Mouse (Mus musculus): ENCODE measurements around the gene Slc12a7. TPM values are rescaled to one million over a fixed set of nuclear protein-coding genes. Genes with fewer than 3 reads are reported as not detected.

Slc12a7 gene
- polyA plus RNA-seq, 1 experiment from 2014 or later, result 47.8 TPM

DNA sequence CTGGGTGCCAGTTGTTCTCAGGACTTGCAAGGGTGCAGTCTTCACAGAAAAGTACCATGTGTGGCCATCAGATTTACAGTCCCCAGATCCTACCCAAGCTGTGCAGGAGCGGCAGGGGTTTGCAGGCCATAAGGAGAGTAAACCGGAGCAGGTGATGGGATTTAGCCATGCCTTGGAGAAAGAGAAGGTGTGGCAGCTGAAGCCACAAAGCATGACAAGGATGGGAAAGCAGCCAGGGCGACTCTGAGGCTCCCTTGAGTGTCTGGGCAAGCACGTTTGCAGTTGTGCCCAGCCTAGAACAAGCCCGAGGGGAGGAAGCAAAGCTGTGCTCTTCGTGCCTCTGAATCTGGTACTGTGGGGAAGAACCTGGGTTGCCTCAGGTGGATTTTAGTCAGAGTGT, 17.5 kb downstream of the Slc12a7 start:
- H3K36me3 ChIP-seq, result no peaks in the 10 kb centered on the region
- H3K27ac ChIP-seq (replicated peaks), result no peak overlapping the region
- H3K27me3 ChIP-seq (ENCODE audit: low read depth, poor library complexity, severe bottlenecking), result peaks cover 14% of the 10 kb centered on the region; the same call in 1 of the 2 replicates
- H3K9me3 ChIP-seq (replicated peaks), result no peaks in the 10 kb centered on the region
- H3K4me3 ChIP-seq, result no peak overlapping the region
- DNase-seq (ENCODE audit: low spot score), result no peak
- 67% methylated on average over 6 of the region's 6 CpGs for WGBS
- peaks cover 24% of the 10 kb centered on the region for H3K4me1 ChIP-seq

DNA sequence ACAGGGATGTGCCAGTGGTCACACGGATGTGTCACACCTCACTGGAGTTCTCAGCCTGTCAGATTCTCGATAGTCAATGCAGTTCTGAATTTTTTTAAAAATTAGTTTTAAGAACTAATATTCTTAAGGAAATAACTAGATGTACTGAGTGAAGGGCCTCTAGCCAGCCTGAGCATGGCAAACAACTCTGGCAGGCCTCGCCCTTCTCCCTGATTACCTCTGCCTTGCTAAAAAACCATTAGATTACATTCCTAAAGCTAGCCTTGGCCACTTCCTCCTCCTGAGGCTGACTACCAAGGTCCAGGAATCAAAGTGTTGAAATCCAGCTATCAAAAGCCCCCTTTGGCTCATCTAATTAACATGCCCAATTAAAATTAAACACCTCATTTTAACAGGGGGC, 18.4 kb downstream of the Slc12a7 start:
- Histone ChIP-seq H3K4me3 (no peak overlapping the region), H3K27me3 (ENCODE audit: low read depth, poor library complexity, severe bottlenecking) (peaks cover 14% of the 10 kb centered on the region; the same call in 1 of the 2 replicates), H3K36me3 (no peaks in the 10 kb centered on the region), H3K4me1 (peaks cover 22% of the 10 kb centered on the region), H3K9me3 (replicated peaks) (no peaks in the 10 kb centered on the region), H3K27ac (replicated peaks) (no peak overlapping the region)
- 88% methylated on average over 3 of the region's 3 CpGs for WGBS
- no peak for DNase-seq (ENCODE audit: low spot score)

DNA sequence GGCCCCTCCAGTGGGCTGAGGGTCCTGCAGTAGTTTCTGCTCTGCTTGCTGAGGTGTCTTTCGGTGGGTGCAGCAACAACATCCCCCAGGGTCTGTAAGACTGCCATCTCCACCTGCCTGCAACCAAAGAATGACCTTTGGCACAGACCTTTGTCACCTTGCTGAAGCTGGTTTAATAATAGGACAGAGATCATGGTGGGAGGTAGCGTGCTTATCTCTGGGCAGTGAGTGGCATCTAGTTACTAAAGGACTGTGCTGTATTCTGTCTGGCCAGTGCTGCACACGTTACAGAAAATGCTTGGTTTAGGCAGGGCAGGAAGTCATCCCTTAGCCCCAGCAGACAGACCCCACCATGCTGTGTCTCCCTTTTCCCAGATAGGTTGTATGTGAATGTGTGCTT, 22.9 kb downstream of the Slc12a7 start:
- H3K27me3 ChIP-seq (ENCODE audit: low read depth, poor library complexity, severe bottlenecking), result no peaks in the 10 kb centered on the region
- WGBS, result 72% methylated on average over 3 of the region's 3 CpGs
- no peaks in the 10 kb centered on the region for H3K36me3 ChIP-seq
- H3K27ac ChIP-seq (replicated peaks), result no peak overlapping the region
- no peak for DNase-seq (ENCODE audit: low spot score)
- no peak overlapping the region for H3K4me3 ChIP-seq
- H3K9me3 ChIP-seq (replicated peaks), result no peaks in the 10 kb centered on the region
- no peaks in the 10 kb centered on the region for H3K4me1 ChIP-seq

DNA sequence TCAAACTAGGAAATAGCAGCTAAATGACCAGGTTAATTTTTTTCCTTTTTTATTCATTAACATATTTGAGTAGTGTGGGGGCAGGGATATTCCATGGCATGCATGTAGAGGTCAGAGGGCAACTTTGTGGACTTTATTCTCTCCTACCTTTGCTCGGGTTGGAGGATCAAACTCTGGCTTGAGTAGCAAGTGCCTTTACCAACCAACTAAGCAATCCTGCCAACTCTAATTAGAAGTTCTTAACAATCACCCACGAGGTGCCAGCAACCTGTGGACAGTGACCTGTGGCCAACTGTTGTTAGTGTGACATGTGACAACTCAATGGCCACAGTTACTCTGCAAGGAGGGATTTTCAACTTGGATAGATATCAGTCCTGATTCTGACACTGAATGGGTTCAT, 24.0 kb downstream of the Slc12a7 start:
- H3K27me3 ChIP-seq (ENCODE audit: low read depth, poor library complexity, severe bottlenecking), result no peaks in the 10 kb centered on the region
- no peaks in the 10 kb centered on the region for H3K4me1 ChIP-seq
- no peak overlapping the region for H3K4me3 ChIP-seq
- H3K27ac ChIP-seq (replicated peaks), result no peak overlapping the region
- no peak for DNase-seq (ENCODE audit: low spot score)
- no peaks in the 10 kb centered on the region for H3K9me3 ChIP-seq (replicated peaks)
- WGBS, result 64% methylated on average over 2 of the region's 2 CpGs
- H3K36me3 ChIP-seq, result no peaks in the 10 kb centered on the region

DNA sequence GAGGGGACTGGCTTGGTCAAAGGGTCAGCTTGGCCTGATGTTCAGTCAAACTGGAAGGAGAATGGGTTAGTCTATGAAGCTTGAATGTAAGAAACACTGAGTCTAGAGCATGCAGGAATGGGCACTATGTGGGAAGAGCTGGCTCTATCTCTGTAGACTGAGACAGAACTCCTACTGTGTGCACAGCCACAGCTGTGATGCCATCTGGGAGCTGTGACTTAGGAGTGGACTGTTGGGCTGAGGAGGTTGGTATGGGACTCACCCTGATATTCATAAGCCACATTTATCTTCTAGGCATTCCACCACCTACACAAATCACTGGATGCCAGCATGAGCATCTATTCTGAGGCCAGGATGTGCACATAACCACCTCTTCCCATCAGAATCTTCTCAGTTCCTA, 24.5 kb downstream of the Slc12a7 start:
- Histone ChIP-seq H3K27ac (replicated peaks) (no peak overlapping the region), H3K27me3 (ENCODE audit: low read depth, poor library complexity, severe bottlenecking) (peaks cover 4% of the 10 kb centered on the region; the same call in 1 of the 2 replicates), H3K4me1 (no peaks in the 10 kb centered on the region), H3K36me3 (no peaks in the 10 kb centered on the region), H3K4me3 (no peak overlapping the region), H3K9me3 (replicated peaks) (no peaks in the 10 kb centered on the region)
- DNase-seq (ENCODE audit: low spot score), result no peak

DNA sequence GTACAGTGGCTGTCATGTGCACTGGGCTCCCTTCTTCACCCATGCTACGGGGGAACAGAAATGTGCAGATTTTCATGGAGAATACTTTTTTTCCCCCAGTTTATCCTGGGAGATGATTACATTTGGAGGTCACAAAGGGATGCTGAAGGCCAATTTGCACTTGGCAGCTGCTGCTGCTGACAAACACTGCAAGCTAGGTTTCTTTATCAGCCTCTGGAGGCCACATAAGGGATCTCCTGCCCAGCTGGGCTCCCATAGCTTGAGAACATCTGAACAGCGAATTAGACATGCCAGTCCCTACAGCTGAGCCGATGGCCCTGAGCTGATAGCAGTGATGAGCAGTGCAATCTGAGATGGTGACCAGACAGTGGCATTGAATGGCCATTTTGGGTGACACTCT, 26.7 kb downstream of the Slc12a7 start:
- no peaks in the 10 kb centered on the region for H3K36me3 ChIP-seq
- H3K27me3 ChIP-seq (ENCODE audit: low read depth, poor library complexity, severe bottlenecking), result peaks cover 13% of the 10 kb centered on the region; the same call in 1 of the 2 replicates
- H3K27ac ChIP-seq (replicated peaks), result no peak overlapping the region
- H3K4me1 ChIP-seq, result peaks cover 18% of the 10 kb centered on the region
- no peak for DNase-seq (ENCODE audit: low spot score)
- H3K4me3 ChIP-seq, result no peak overlapping the region
- 85% methylated on average over 3 of the region's 3 CpGs for WGBS
- H3K9me3 ChIP-seq (replicated peaks), result no peaks in the 10 kb centered on the region

DNA sequence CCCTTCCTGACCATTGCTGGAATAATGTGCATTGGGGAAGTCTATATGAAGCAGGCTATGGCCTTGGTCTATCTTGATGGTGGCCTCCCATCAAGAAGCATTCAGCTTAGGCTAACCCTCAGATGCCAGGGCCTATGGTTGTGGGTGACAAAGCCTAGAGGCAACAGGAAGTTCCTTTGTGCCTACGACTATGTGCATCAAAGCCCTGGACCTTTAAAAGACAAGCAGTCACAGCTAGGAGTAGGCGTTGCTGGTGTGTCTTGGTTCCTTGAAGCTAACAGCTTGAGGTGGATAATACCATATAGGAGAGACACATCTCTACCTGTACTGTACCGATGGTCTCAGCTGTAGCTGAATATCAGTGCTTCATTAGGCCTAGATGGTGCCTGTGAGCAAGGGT, 27.2 kb downstream of the Slc12a7 start:
- H3K36me3 ChIP-seq, result no peaks in the 10 kb centered on the region
- no peak for DNase-seq (ENCODE audit: low spot score)
- WGBS, result 93% methylated on average over 3 of the region's 3 CpGs
- peaks cover 23% of the 10 kb centered on the region for H3K4me1 ChIP-seq
- no peak overlapping the region for H3K27ac ChIP-seq (replicated peaks)
- no peaks in the 10 kb centered on the region for H3K9me3 ChIP-seq (replicated peaks)
- no peak overlapping the region for H3K4me3 ChIP-seq
- peaks cover 13% of the 10 kb centered on the region; the same call in 1 of the 2 replicates for H3K27me3 ChIP-seq (ENCODE audit: low read depth, poor library complexity, severe bottlenecking)

DNA sequence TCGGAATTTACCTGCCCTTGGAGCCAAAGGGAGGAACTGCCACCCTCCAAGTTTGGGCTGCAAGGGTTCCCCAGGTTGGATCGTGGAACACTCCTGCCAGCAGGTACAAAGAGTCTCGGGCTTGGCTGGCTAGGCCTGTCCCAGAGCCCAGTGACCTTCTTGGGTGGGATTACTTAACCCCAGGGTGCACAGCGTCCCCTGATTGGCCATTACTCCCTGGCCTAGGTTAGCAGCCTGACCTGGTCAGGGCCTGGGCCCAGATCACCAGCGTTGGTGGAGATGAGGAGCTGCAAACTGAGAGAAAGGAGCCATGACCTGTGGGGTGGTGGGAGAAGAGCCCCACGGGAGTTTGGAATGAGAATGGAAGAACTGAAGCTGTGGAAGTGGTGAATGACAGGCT, 30.0 kb downstream of the Slc12a7 start:
- DNase-seq (ENCODE audit: low spot score), result no peak
- Histone ChIP-seq H3K36me3 (peaks cover 21% of the 10 kb centered on the region), H3K4me3 (peak overlapping the region; percentile 88), H3K4me1 (peaks cover 51% of the 10 kb centered on the region), H3K27me3 (ENCODE audit: low read depth, poor library complexity, severe bottlenecking) (peaks cover 13% of the 10 kb centered on the region; the same call in 1 of the 2 replicates), H3K27ac (replicated peaks) (peak overlapping the region; percentile 94), H3K9me3 (replicated peaks) (no peaks in the 10 kb centered on the region)
- 25% methylated on average over 6 of the region's 6 CpGs for WGBS

DNA sequence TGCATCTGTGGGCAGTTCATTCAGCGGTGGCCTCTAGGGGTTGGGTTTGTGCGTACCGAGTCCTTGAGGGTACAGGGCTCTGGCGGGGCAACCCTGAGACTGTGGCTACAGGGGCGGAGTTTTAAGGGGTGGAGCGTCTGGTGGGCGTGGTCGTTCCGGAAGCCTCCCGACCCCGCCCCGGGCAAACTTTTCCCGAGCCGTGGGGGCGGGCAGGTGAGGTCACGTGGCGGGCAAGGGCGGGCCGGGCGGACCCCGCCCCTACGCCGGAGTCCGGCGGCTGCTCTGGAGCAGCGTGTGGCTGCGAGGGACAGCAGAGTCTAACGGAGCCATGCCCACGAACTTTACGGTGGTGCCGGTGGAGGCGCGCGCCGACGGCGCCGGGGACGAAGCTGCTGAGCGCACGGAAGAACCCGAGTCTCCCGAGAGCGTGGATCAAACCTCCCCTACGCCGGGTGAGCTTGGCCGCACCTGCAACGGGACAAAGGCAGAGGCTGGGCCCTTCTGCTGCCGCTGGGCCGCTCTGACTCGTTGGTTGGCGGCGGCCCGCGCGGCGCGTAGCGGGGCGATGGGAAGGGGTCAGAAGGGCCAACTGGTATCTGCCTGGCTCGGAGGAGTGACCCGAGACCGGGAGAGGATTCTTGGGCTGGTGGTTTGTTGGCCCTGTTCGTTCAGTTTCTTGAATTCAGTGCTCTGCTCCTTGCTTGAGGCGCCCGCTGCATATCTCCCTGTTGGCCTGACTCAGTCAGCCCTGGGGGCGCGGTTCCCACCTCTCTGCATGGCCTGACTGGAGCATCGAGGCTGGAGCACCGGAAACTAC, 30.8 kb downstream of the Slc12a7 start:
- Histone ChIP-seq H3K9me3 (replicated peaks) (no peaks in the 10 kb centered on the region), H3K27me3 (ENCODE audit: low read depth, poor library complexity, severe bottlenecking) (peaks cover 13% of the 10 kb centered on the region; the same call in 1 of the 2 replicates), H3K4me1 (peaks cover 58% of the 10 kb centered on the region), H3K27ac (replicated peaks) (peak overlapping the region; percentile 94), H3K4me3 (peak overlapping the region; percentile 88), H3K36me3 (peaks cover 28% of the 10 kb centered on the region)
- under 1% methylated on average over 70 of the region's 70 CpGs for WGBS
- peak; percentile 92 for DNase-seq (ENCODE audit: low spot score)

DNA sequence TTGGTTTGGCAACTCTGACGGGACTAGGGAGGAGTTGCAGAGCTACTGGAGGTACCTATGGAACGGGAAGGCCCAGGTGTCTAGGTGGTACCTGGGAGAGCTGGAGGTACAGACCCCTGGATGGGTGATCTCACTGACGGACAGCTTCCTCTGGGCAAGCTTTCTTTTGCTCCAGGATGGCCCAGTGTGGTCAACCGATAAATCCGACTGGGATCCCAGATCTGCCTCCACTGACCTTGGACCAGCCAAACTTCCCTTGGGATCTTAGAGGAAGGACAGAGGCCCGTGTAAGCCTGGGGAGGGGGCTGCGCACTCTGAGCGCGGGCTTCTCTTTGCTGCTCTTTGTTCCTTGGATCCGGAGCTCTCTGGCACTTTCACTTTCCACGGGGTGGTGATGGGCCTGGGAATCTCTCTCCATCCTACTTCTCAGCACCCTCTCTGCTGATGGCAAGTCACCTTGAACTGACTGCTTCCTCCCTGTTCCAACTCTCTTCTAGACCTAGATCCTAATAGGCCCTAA, 31.4 kb downstream of the Slc12a7 start:
- under 1% methylated on average over 11 of the region's 11 CpGs for WGBS
- Histone ChIP-seq H3K4me3 (peak overlapping the region; percentile 88), H3K27me3 (ENCODE audit: low read depth, poor library complexity, severe bottlenecking) (peaks cover 13% of the 10 kb centered on the region; the same call in 1 of the 2 replicates), H3K4me1 (peaks cover 64% of the 10 kb centered on the region), H3K9me3 (replicated peaks) (no peaks in the 10 kb centered on the region), H3K27ac (replicated peaks) (peak overlapping the region; percentile 94), H3K36me3 (peaks cover 35% of the 10 kb centered on the region)
- DNase-seq (ENCODE audit: low spot score), result peak; percentile 58

DNA sequence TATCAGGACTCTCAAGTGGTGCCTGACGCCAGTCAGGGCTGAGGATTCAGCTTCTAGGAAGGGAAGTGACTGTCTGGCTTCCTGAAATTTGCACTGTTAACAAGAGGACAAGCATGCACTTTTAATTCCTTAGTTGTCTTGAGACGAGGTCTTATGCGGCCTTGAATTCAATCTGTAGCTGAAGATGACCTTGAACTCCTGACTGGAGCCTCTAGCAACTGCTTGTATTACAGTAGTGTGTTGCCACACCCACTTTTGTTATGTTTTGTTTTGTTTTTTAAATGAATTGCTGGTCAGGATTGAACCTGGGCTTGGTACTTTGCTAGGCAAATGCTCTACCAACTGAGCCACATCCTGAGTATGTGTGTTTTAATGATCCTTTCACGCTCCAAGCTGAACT, 32.5 kb downstream of the Slc12a7 start:
- 79% methylated on average over 4 of the region's 4 CpGs for WGBS
- peaks cover 44% of the 10 kb centered on the region for H3K36me3 ChIP-seq
- no peak for DNase-seq (ENCODE audit: low spot score)
- peaks cover 13% of the 10 kb centered on the region; the same call in 1 of the 2 replicates for H3K27me3 ChIP-seq (ENCODE audit: low read depth, poor library complexity, severe bottlenecking)
- H3K4me1 ChIP-seq, result peaks cover 75% of the 10 kb centered on the region
- H3K9me3 ChIP-seq (replicated peaks), result no peaks in the 10 kb centered on the region
- peak overlapping the region; percentile 88 for H3K4me3 ChIP-seq
- peak overlapping the region; percentile 94 for H3K27ac ChIP-seq (replicated peaks)

DNA sequence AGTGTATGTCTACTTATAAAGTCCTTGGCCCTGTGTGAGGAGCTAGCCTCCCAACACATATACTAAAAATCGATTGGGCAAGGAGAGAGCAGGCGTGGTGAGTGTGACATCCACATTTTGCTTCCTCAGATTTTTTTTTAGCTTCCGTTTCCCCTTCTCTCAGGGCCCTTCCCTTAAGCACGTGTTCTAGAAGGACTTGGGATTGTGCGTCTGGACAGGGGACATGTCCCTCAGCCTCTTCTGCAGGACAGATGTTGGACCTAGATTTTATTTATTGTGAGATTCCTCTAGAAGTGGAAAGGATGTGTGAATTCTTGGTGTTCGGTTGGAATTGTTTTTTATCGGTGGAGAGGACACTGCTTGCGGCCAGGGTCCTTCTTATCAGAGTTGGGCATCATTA, 34.3 kb downstream of the Slc12a7 start:
- Histone ChIP-seq H3K27ac (replicated peaks) (no peak overlapping the region), H3K4me1 (peaks cover 93% of the 10 kb centered on the region), H3K9me3 (replicated peaks) (no peaks in the 10 kb centered on the region), H3K36me3 (peaks cover 48% of the 10 kb centered on the region), H3K4me3 (no peak overlapping the region), H3K27me3 (ENCODE audit: low read depth, poor library complexity, severe bottlenecking) (peaks cover 10% of the 10 kb centered on the region; the same call in 1 of the 2 replicates)
- DNase-seq (ENCODE audit: low spot score), result no peak
- 90% methylated on average over 8 of the region's 8 CpGs for WGBS

DNA sequence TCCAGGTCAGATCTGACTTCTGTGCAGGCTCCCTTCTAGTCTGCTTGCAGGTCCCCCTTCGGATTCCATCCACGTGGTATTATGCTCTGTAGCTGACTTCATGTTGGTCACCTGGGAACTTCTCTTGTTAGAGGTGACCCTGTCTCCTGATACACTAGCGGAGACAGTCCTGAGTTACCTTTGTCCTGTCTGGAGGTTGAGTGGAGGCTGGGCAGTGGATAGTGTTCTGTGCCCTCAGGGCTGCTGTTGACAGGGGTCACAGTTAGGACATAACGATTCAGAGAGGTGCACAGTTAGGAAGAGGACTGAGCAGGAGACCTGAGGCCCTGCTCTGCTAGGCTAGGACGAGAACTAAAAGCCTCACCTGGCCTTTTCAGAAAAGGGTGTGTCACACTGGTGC, 34.9 kb downstream of the Slc12a7 start:
- DNase-seq (ENCODE audit: low spot score), result no peak
- no peak overlapping the region for H3K4me3 ChIP-seq
- H3K36me3 ChIP-seq, result peaks cover 53% of the 10 kb centered on the region
- 90% methylated on average over 5 of the region's 5 CpGs for WGBS
- H3K9me3 ChIP-seq (replicated peaks), result no peaks in the 10 kb centered on the region
- H3K27me3 ChIP-seq (ENCODE audit: low read depth, poor library complexity, severe bottlenecking), result peaks cover 5% of the 10 kb centered on the region; the same call in 1 of the 2 replicates
- peaks cover 98% of the 10 kb centered on the region for H3K4me1 ChIP-seq
- no peak overlapping the region for H3K27ac ChIP-seq (replicated peaks)

Measured in midbrain, embryonic 10.5 days (tissue).